In genomic region chr7:132898234-132898633, GRCm38 (mm10) we compare ENCODE assay signal across 8 mouse cellular contexts. TPM values are rescaled to one million over a fixed set of nuclear protein-coding genes. Genes with fewer than 3 reads are reported as not detected.
DNase-seq lines count a peak whose midpoint lies in the region; ATAC-seq and TF ChIP-seq lines count a peak whose summit lies in the region.

No protein-coding gene starts in this region.

- peak; percentile 86 for TF ChIP-seq CTCF in G1E (IDR thresholded peaks at IDR 0.05; ENCODE audit: low read depth, low read length)

- H3K27me3 ChIP-seq in G1E (ENCODE audit: insufficient read depth, low read length): peaks cover 10% of the 10 kb centered on the region

- no peaks in the 10 kb centered on the region for H3K36me3 ChIP-seq in G1E (replicated peaks)

- H3K9me3 ChIP-seq in G1E (replicated peaks): no peaks in the 10 kb centered on the region

- peaks cover 7% of the 10 kb centered on the region; the same call in 1 of the 2 replicates for H3K4me1 ChIP-seq in G1E (ENCODE audit: insufficient read depth, low read depth, low read length)

- peak; percentile 52 for DNase-seq in kidney, adult 9 months
- DNase-seq in kidney, adult 18-20 months: no peak
- no peak for DNase-seq in G1E (ENCODE audit: low spot score)
- DNase-seq in cerebellum, postnatal 36 days: peak; percentile 34 to 41
- DNase-seq in spleen, adult 12 weeks (ENCODE audit: low spot score): peak; percentile 34
- DNase-seq in urinary bladder, postnatal 14 days (ENCODE audit: low spot score): no peak
- no peak for DNase-seq in layer of hippocampus, adult 11-12 months (ENCODE audit: low spot score)
- DNase-seq in heart, postnatal 25 days (ENCODE audit: low spot score): no peak

- intact Hi-C loops in heart, postnatal 25 days (cut with DNase I): loop anchor here (2.0 kb wide), 1 partner anchor 243 kb away; no protein-coding TSS in a partner anchor

- no peak overlapping the region for H3K4me3 ChIP-seq in G1E (ENCODE audit: low read depth, low read length)

- ATAC-seq in G1E (ENCODE audit: extremely low read depth, insufficient number of reproducible peaks, low FRiP score, poor library complexity, severe bottlenecking): no peak

RNA-seq across cellular contexts. Expression of gene Zranb1, which starts 32.7 kb away (rescaled TPM):
- 32.4 and 39.2 TPM in 2 replicates for total RNA-seq in G1E (2014; fragmentation: Nextera tagmentation)
- total RNA-seq in G1E (2017): 33.6 and 35.6 TPM in 2 replicates
- polyA plus RNA-seq in G1E (2012): 1.9 and 3.0 TPM in 2 replicates
- 10 to 100 TPM; 28.4 to 34.8 TPM for total RNA-seq in heart, postnatal 25 days (2021)

RNA-seq across cellular contexts. Expression of gene Abraxas2, which starts 39.2 kb away (rescaled TPM):
- total RNA-seq in G1E (2014; fragmentation: Nextera tagmentation): 69.5 and 79.8 TPM in 2 replicates
- total RNA-seq in G1E (2017): 47.7 and 49.9 TPM in 2 replicates
- polyA plus RNA-seq in G1E (2012): 4.6 and 4.7 TPM in 2 replicates
- total RNA-seq in heart, postnatal 25 days (2021): 10 to 100 TPM; 21.0 to 21.4 TPM

RNA-seq across cellular contexts. Expression of gene Eef1akmt2, which starts 45.8 kb away (rescaled TPM):
- total RNA-seq in G1E (2014; fragmentation: Nextera tagmentation) (24.8 and 28.4 TPM in 2 replicates), G1E (2017) (58.9 and 74.1 TPM in 2 replicates)
- 9.3 and 16.5 TPM in 2 replicates for polyA plus RNA-seq in G1E (2012)
- total RNA-seq in heart, postnatal 25 days (2021): 1 to 10 TPM; 9.6 to 9.8 TPM

Comparison
In these comparisons a context has a peak if more than half of its experiments do, and no peak if none do; other contexts are left out.
1. DNase-seq: peak in kidney, adult 9 months (single experiment), cerebellum, postnatal 36 days (2 of 2) and spleen, adult 12 weeks (single experiment); none in kidney, adult 18-20 months (single experiment), G1E (single experiment), urinary bladder, postnatal 14 days (single experiment), layer of hippocampus, adult 11-12 months (single experiment) and heart, postnatal 25 days (single experiment).